Mouse (Mus musculus) G1E (cell line): ENCODE data around the gene 2610021A01Rik. TPM values are rescaled to one million over a fixed set of nuclear protein-coding genes. Genes with fewer than 3 reads are reported as not detected.
"Not testable (repeated sequence)": the region's sequence is repeated elsewhere in the genome, so short reads cannot be mapped to it uniquely, and the experiment has no call there.

Experiments
- ATAC-seq: 2 replicates; pipeline ENCODE4 v1.8.0; 2016; ENCODE audit warnings: mild to moderate bottlenecking; ENCODE audit not compliant: insufficient number of reproducible peaks, poor library complexity, low FRiP score, severe bottlenecking; ENCODE audit errors: extremely low read depth
- DNase-seq: peaks from one replicate; pipeline ENCODE4 v3.0.0; 2012; ENCODE audit warnings: low spot score
- H3K27me3 ChIP-seq: 2 replicates; pipeline ENCODE4 v1.6.1; 2012; ENCODE audit warnings: mild to moderate bottlenecking, low read length, inconsistent platforms; ENCODE audit not compliant: insufficient read depth
- H3K36me3 ChIP-seq: replicated peaks from 2 replicates; pipeline ENCODE3; 2012; ENCODE audit warnings: mild to moderate bottlenecking, inconsistent platforms
- H3K4me1 ChIP-seq: 2 replicates; pipeline ENCODE4 v1.6.1; 2012; ENCODE audit warnings: low read depth, low read length, inconsistent platforms, mixed read lengths; ENCODE audit not compliant: insufficient read depth
- H3K4me3 ChIP-seq: 2 replicates; pipeline ENCODE4 v1.5.1; 2012; ENCODE audit warnings: low read depth, mild to moderate bottlenecking, inconsistent platforms, low read length, moderate library complexity, mixed read lengths
- H3K9me3 ChIP-seq: replicated peaks from 2 replicates; pipeline ENCODE4 v1.6.1; 2012; ENCODE audit warnings: inconsistent platforms
- CTCF ChIP-seq: IDR thresholded peaks from 2 replicates; pipeline ENCODE4 v1.5.1; 2012; ENCODE audit warnings: low read depth, low read length, inconsistent platforms, mixed read lengths
- GATA1 ChIP-seq: IDR thresholded peaks from 2 replicates; pipeline ENCODE4 v1.6.1; 2012; ENCODE audit warnings: borderline replicate concordance, low read length, inconsistent platforms, mixed read lengths
- GATA2 ChIP-seq: IDR thresholded peaks from 2 replicates; pipeline ENCODE4 v1.6.1; 2012; ENCODE audit warnings: low read depth, low read length, inconsistent platforms, borderline replicate concordance
- POLR2AphosphoS5 ChIP-seq: IDR thresholded peaks from 2 replicates; pipeline ENCODE4 v1.6.1; 2012; ENCODE audit warnings: low read depth, low read length, inconsistent platforms; ENCODE audit not compliant: insufficient replicate concordance
- TAL1 ChIP-seq: conservative IDR thresholded peaks from 2 replicates; pipeline ENCODE4 v1.6.1; 2012; ENCODE audit warnings: low read depth, low read length, inconsistent platforms, mixed read lengths
- polyA plus RNA-seq: library from polyadenylated mRNA; stranded (reverse); fragments of >175 nt; gene quantifications from 2 replicates; pipeline ENCODE4 v1.2.3, GENCODE M21; 2012
- total RNA-seq, 2 experiments: library from RNA; stranded (forward) in 1 of 2; stranded (reverse) in 1 of 2; fragments of 200-1000 nt in 1 of 2; fragments of >200 nt in 1 of 2; fragmentation: Nextera tagmentation in 1 of 2; gene quantifications; 2 replicates each; pipeline ENCODE4 v1.2.3; 2014 to 2017

2610021A01Rik gene
- 67.5 and 72.1 TPM in 2 replicates for total RNA-seq (2014; fragmentation: Nextera tagmentation)
- total RNA-seq (2017): 29.7 and 33.7 TPM in 2 replicates
- polyA plus RNA-seq: 0.99 and 1.5 TPM in 2 replicates

DNA sequence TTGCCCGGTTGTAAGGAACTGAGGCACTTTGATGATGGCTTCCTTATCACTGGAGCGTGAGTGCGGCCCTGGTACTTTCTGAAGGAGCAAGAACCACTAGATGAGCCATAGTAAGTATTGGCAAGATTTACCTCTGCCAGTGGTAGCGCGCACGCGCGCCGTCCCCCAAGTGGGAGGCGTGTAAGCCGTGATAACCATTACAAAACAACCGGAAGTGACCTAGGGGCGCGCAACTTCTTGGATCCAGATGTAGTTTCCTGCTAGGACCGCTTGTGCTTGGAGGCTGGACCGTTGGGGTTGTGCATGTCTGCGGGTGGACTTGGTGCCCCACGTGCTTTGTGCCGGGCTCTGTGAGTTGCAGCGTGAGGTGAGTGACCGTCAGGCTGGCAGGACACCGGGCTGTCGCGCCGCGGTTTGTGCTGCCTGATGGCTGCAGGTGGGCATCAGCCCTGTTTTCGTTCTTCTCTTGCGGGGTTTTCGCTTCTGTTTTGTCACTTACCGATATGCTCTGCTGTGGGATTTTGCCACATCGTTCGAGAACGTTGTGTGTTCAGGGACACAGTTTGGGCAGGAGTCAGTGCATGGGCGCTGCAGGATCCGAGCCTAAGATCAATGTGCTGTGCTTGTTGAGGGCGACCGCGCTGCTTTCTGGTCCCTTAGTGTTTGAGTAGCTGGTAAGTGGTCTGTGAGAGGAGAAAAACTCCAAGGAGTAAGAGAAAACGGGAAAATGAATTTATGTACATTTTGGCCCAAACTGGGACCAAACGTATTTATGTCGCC, at the start of gene 2610021A01Rik:
2610021A01Rik (plus strand) TSS at position 197 of the 780 bp plus-strand sequence.
- TF ChIP-seq GATA1 (no peak), CTCF (no peak), POLR2AphosphoS5 (no peak)
- peak; percentile 49 for DNase-seq
- H3K9me3 ChIP-seq: no peaks in the 10 kb centered on the region
- H3K36me3 ChIP-seq: peaks cover 15% of the 10 kb centered on the region
- ATAC-seq: peak; percentile 97
- H3K27me3 ChIP-seq: no peaks in the 10 kb centered on the region
- H3K4me1 ChIP-seq: peaks cover 12% of the 10 kb centered on the region
- peak within 1 kb of the TSS; percentile 79 for H3K4me3 ChIP-seq

DNA sequence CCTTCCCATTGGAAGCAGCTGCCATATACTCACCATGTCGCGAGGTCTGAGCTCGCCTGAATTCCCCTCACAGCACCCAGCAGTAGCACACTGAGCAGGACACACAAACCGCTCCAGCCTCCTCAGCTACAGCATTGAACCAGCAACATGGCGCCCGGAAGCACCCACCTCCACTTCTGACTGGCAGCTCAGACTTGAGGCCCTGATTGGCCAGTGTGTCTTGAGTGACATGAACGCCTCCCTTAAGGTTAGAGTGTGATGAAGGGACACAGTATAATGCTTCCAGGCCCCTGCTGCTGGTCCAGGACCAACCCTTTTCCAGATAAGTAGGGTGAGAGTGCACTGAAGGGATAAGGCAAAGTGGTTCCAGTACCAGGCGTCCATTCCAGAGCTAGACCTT, 38.3 kb upstream of the 2610021A01Rik start:
- H3K4me1 ChIP-seq: peaks cover 2% of the 10 kb centered on the region; the same call in 1 of the 2 replicates
- peaks cover 6% of the 10 kb centered on the region for H3K36me3 ChIP-seq
- H3K27me3 ChIP-seq: no peaks in the 10 kb centered on the region
- no peak for TF ChIP-seq GATA2
- H3K4me3 ChIP-seq: peak overlapping the region; percentile 68
- peak; percentile 36 for DNase-seq
- peaks cover 11% of the 10 kb centered on the region for H3K9me3 ChIP-seq
- peak; percentile 98 for ATAC-seq

DNA sequence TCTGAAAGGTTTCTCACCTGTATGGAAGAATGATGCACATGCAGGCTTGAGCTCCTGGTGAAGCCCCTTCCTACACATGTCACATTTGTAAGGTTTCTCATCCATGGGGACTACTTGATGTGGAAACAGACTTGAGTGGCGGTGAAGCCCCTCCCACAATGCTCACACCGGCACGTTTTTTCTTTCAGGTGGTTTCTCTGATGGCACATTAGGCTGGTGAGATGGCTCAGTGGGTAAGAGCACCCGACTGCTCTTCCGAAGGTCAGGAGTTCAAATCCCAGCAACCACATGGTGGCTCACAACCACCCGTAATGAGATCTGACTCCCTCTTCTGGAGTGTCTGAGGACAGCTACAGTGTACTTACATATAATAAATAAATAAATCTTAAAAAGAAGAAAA, 25.5 kb upstream of the 2610021A01Rik start, which contains the start of gene Gm6871:
Gm6871 (minus strand) TSS at position 101 of the 400 bp plus-strand sequence.
- not testable (repeated sequence) for H3K27me3 ChIP-seq, H3K9me3 ChIP-seq, H3K4me1 ChIP-seq, H3K4me3 ChIP-seq, DNase-seq, ATAC-seq, H3K36me3 ChIP-seq

DNA sequence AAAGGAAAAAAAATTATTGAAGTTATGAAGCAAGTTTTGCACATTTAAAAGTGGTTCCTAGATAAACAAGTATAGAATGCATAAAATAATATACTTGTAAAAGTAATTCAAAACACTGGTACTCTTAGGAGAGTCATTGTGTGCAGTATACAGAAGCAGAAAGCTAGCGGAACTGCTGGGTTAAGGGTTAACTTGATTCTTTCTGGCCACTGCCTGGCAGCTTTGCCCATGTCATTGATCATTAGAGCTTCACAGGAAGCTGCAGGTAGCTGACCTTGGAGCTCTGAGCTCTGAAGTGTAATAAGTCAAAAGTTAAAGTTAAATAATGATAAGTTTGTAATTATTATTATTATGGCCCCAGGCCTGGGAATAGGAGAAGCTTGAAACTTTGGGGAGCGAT, 21.1 kb upstream of the 2610021A01Rik start:
- TF ChIP-seq POLR2AphosphoS5 (no peak), GATA1 (no peak), GATA2 (no peak), CTCF (no peak), TAL1 (no peak)
- ATAC-seq (no peak), DNase-seq (no peak)
- Histone ChIP-seq H3K27me3 (no peaks in the 10 kb centered on the region), H3K9me3 (no peaks in the 10 kb centered on the region), H3K36me3 (no peaks in the 10 kb centered on the region), H3K4me3 (no peak overlapping the region), H3K4me1 (no peaks in the 10 kb centered on the region)

DNA sequence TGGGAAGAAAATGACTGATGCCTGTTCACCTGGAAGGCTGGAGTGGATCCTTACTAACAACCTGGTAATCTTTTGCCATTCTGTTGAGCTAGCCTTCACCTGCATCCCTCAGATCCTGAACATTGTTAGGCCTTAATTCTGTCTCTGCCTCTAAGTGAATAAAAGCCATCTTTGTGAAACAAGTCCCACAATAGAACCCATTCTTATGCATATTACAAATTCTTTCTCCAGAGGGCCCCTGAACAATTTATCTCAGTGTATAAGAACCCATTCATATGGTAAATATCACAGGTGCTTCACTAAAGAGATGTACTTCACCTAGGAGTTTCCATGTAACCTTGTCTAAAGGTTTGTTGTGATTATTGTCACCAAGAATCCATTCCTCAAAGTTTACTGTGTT, 17.0 kb upstream of the 2610021A01Rik start:
- DNase-seq: no peak
- Histone ChIP-seq H3K9me3 (no peaks in the 10 kb centered on the region), H3K36me3 (no peaks in the 10 kb centered on the region), H3K4me1 (no peaks in the 10 kb centered on the region), H3K4me3 (no peak overlapping the region), H3K27me3 (no peaks in the 10 kb centered on the region)
- no peak for ATAC-seq
- TF ChIP-seq GATA2: no peak
- no peak for TF ChIP-seq TAL1
- no peak for TF ChIP-seq CTCF
- no peak for TF ChIP-seq GATA1
- no peak for TF ChIP-seq POLR2AphosphoS5

DNA sequence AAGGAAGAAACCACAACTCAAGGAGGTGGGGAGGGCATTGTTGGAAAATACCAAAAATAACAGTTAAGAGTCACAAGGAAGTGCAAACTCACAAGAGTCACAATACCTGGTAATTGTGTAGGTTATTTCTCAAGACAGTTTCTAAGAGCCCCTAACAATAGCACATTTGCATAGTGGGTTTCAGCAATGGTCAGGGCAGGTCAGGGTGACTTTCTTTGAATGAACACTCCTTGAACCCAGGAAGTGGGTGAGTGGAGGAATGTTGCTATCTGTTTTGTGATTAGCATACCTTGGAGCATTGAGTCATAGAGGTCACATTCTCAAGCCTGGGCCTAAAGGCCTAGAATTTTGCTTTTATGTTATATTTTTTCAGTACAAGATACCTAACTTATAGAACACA, 11.2 kb upstream of the 2610021A01Rik start:
- not testable (repeated sequence) for H3K27me3 ChIP-seq, ATAC-seq, H3K9me3 ChIP-seq, H3K36me3 ChIP-seq, DNase-seq, H3K4me1 ChIP-seq, H3K4me3 ChIP-seq

DNA sequence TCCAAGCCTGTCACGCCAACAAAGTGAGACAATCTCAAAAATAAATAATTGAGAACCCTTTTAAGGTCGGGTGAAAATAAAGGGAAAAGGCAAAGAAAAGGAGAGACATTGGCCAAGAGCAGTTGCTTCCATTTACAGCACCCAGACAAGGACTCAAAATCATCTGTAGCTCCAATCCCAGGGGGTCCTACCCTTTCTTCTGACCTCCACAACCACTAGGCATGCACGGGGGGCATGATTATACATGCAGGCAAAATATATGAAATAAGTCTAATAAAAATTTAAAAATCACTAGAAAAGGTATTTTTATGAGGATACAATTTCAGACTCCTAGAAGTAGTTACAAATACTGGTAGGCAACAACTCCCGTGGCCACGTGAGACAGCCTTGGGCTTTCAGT, 415 bp upstream of the 2610021A01Rik start:
- peaks cover 12% of the 10 kb centered on the region for H3K4me1 ChIP-seq
- ATAC-seq (no peak), DNase-seq (no peak)
- no peaks in the 10 kb centered on the region for H3K27me3 ChIP-seq
- H3K36me3 ChIP-seq: peaks cover 13% of the 10 kb centered on the region
- H3K4me3 ChIP-seq: peak overlapping the region; percentile 79
- TF ChIP-seq GATA1: no peak
- no peak for TF ChIP-seq CTCF
- TF ChIP-seq TAL1: no peak
- TF ChIP-seq POLR2AphosphoS5: no peak
- no peak for TF ChIP-seq GATA2
- no peaks in the 10 kb centered on the region for H3K9me3 ChIP-seq
